20 mouse cellular contexts compared by ENCODE assay signal in genomic region chr6:127678998-127679397, GRCm38 (mm10).
"Had no signal": no experiment of that assay in that cellular context is flagged by ENCODE, and none has a peak within 500 bp of the region (broad histone marks: within the 10 kb centered on the region; RNA-seq: fewer than 3 reads in every experiment).

No protein-coding gene starts in this region.

- H3K36me3 ChIP-seq: midbrain, embryonic 10.5 days; midbrain, embryonic 12.5 days; neural tube, embryonic 13.5 days; neural tube, embryonic 15.5 days; stomach, embryonic 15.5 days had no signal

- H3K4me2 ChIP-seq: lung, embryonic 14.5 days; midbrain, embryonic 12.5 days; neural tube, embryonic 13.5 days; neural tube, embryonic 15.5 days; stomach, embryonic 15.5 days had no signal

- H3K27me3 ChIP-seq: neural tube, embryonic 13.5 days; neural tube, embryonic 15.5 days; stomach, embryonic 15.5 days had no signal

- H3K9ac ChIP-seq: lung, embryonic 14.5 days; midbrain, embryonic 12.5 days; neural tube, embryonic 13.5 days; neural tube, embryonic 15.5 days; stomach, embryonic 15.5 days had no signal

- H3K27ac ChIP-seq: midbrain, embryonic 10.5 days; midbrain, embryonic 12.5 days; neural tube, embryonic 13.5 days; neural tube, embryonic 15.5 days; stomach, embryonic 15.5 days; stomach, postnatal 0 days had no signal

- ATAC-seq: midbrain, embryonic 16.5 days had no signal

- H3K4me1 ChIP-seq: midbrain, embryonic 10.5 days; stomach, embryonic 15.5 days had no signal

- H3K4me3 ChIP-seq: midbrain, embryonic 10.5 days; midbrain, embryonic 12.5 days; myocyte; neural tube, embryonic 13.5 days; neural tube, embryonic 15.5 days; stomach, embryonic 15.5 days had no signal

- H3K9me3 ChIP-seq: midbrain, embryonic 10.5 days; midbrain, embryonic 12.5 days; neural tube, embryonic 13.5 days; neural tube, embryonic 15.5 days; stomach, embryonic 15.5 days had no signal

- DNase-seq: lung, adult 18-20 months; lung, postnatal 10 days; lung, postnatal 4 days; midbrain, embryonic 14.5 days; retina, postnatal 1 day; right cerebral cortex, adult 18-20 months; right cerebral cortex, postnatal 25 days; right cerebral cortex, postnatal 4 days; thymus, adult 2 months; thymus, postnatal 25 days; thymus, postnatal 4 days had no signal
